Mouse (Mus musculus) lung, postnatal 0 days (tissue): ENCODE data around the gene Car10.

ENCODE experiments used
- CTCF ChIP-seq: IDR thresholded peaks from 2 replicates; pipeline ENCODE4 v1.5.1; 2016; ENCODE audit warnings: antibody characterized with exemption, mild to moderate bottlenecking
- EP300 ChIP-seq: IDR thresholded peaks from 2 replicates; pipeline ENCODE4 v1.6.1; 2016; ENCODE audit warnings: antibody characterized with exemption, mild to moderate bottlenecking, control low read depth

DNA sequence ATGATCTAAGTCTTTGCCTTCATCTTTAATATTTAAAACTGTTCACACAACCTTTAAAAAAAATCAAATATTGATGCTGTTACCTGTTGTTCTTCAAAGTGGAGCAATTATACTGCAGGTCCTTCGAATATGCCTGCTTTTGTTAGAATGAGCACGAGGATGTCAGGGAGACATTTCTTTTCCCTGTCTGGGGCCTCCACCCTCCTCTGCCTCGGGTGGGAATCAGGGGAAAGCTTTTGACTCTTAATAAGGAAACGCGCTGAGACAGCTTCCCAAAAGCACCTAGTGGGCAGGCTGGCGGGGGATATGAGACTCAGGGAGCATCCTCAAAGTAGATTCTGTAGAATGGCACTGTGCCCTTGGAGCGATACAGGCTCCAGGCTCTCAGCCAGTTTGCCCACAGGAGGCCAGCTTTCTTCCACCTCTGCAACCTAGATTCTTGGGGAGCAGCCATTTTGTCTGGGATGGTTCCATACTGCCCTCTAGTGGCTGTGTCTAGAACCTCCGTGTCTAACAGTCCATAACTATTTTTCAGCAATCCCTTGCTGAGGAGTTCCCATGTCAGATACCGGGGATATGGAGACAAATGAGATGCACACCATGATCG, 373.8 kb downstream of the Car10 start:
- TF ChIP-seq CTCF, result peak; percentile 93
- no peak for TF ChIP-seq EP300
